Mouse (Mus musculus) kidney, adult 2 months (tissue): Measurements from ENCODE around the gene Cntnap2. TPM values are rescaled to one million over a fixed set of nuclear protein-coding genes. Genes with fewer than 3 reads are reported as not detected.
"Not testable (repeated sequence)": the region's sequence is repeated elsewhere in the genome, so short reads cannot be mapped to it uniquely, and the experiment has no call there.

ENCODE experiments used
- DNase-seq: peaks from one replicate; pipeline ENCODE4 v3.0.0; 2021
- H3K27ac ChIP-seq: fragments of 200-500 bp; 2 replicates; pipeline ENCODE4 v1.5.1; 2012; ENCODE audit warnings: low read depth, low read length, control low read depth, inconsistent platforms; ENCODE audit not compliant: insufficient read depth
- H3K27me3 ChIP-seq: fragments of 200-500 bp; replicated peaks from 2 replicates; pipeline ENCODE4 v1.6.1; 2012; ENCODE audit warnings: mild to moderate bottlenecking, moderate library complexity, low read length, inconsistent platforms; ENCODE audit not compliant: control insufficient read depth, insufficient read depth
- H3K36me3 ChIP-seq: fragments of 200-500 bp; 2 replicates; pipeline ENCODE4 v1.6.1; 2012; ENCODE audit warnings: mild to moderate bottlenecking, moderate library complexity, low read length, inconsistent platforms; ENCODE audit not compliant: control insufficient read depth, insufficient read depth
- H3K4me1 ChIP-seq: fragments of 200-500 bp; 2 replicates; pipeline ENCODE4 v1.6.1; 2011; ENCODE audit warnings: low read length; ENCODE audit not compliant: control insufficient read depth, insufficient read depth
- H3K4me3 ChIP-seq: fragments of 200-500 bp; 2 replicates; pipeline ENCODE4 v1.5.1; 2011; ENCODE audit warnings: mild to moderate bottlenecking, low read depth, low read length, control low read depth; ENCODE audit not compliant: insufficient read depth
- CTCF ChIP-seq: fragments of 200-500 bp; conservative IDR thresholded peaks from 2 replicates; pipeline ENCODE4 v1.5.1; 2011; ENCODE audit warnings: low read depth, mild to moderate bottlenecking, control low read depth, low read length, moderate library complexity, mixed read lengths; ENCODE audit not compliant: insufficient read depth, insufficient read length
- POLR2A ChIP-seq: fragments of 200-500 bp; IDR thresholded peaks from one replicate; pipeline ENCODE4 v1.6.1; 2011; ENCODE audit warnings: low read depth, low read length, control low read depth
- WGBS: fragments of 180-500 bp; shearing (Covaris S2); methylation state at CpG from one replicate; pipeline ENCODE4 v1.1.7; 2018; 5-methylcytosine and 5-hydroxymethylcytosine counted together
- polyA plus RNA-seq: library from polyadenylated mRNA; depleted of rRNA; stranded (reverse); fragments of >200 nt; gene quantifications from 2 replicates; pipeline ENCODE4 v1.2.3, GENCODE M21; 2012

Cntnap2 gene
- polyA plus RNA-seq, 1 experiment, result 0.31 TPM

DNA sequence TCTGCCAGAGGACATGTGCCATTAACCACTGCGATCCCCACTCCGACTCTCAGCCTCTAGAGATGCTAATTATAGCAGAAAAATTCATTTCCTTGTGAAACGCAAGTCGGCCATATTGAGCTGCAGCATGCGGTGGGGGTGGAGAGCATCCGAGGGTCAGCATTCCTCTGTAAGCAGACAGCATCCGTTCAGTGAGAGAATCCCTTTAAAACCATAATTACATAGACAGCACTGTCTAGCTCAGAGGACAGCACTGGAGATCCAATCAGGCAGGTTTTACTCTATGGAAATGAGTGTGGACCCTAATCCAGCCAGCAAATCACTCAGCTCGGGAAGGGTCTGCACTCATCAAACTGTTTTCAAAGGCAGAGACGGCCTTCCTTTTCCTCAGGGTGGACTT is 2133.3 kb downstream of the Cntnap2 start:
- no peak for DNase-seq
- no peaks in the 10 kb centered on the region for H3K4me1 ChIP-seq
- WGBS, result 62% methylated on average over 9 of the region's 9 CpGs

DNA sequence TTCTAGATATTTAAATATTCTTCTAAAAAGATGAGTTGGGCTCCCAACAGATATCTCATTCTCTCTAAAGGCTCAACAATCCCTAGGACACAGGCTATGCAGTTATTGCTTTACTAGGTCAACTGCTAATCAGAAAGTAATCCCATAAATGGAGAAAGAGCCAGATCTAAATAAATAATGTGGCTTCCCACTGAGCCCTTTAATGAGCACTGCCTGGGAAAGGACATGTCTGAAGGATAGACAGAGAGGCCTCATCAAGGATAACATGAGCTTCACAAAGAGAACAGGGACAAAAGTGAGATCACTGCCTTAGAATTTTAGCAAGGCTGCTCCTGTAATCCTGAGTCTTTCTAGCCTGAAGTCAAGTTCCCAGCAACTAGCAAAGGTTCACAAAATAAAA is 2138.4 kb downstream of the Cntnap2 start:
- no peaks in the 10 kb centered on the region for H3K27me3 ChIP-seq
- TF ChIP-seq CTCF, result no peak
- TF ChIP-seq POLR2A, result no peak
- H3K4me1 ChIP-seq, result no peaks in the 10 kb centered on the region
- no peaks in the 10 kb centered on the region for H3K36me3 ChIP-seq
- H3K4me3 ChIP-seq, result no peak overlapping the region
- H3K27ac ChIP-seq, result no peak overlapping the region
- no peak for DNase-seq

More for the DNA sequence above, 2133.3 kb downstream of the Cntnap2 start:
- H3K36me3 ChIP-seq, result no peaks in the 10 kb centered on the region
- no peak overlapping the region for H3K4me3 ChIP-seq
- H3K27me3 ChIP-seq, result no peaks in the 10 kb centered on the region
- H3K27ac ChIP-seq, result no peak overlapping the region
- TF ChIP-seq POLR2A (no peak), CTCF (no peak)

DNA sequence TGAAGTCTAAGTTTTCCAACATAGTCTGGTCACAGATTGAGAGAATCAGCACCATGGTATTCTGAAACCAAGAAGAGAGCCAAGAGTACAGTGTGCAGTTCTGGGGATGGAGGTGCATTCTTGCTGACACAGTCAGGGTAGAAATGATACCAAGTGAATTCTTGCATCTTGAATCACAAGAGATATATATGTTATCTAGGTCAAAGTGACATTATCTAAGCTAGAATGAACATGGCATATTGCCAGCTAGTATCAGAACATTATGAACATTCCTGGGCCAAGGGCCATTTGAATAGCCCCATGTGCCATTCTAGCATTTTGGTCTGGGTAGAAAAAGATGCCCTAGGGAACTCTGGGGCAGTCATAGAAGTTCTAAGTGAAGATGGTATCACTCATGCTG is 2141.5 kb downstream of the Cntnap2 start:
- TF ChIP-seq CTCF (no peak), POLR2A (no peak)
- Histone ChIP-seq H3K4me1 (no peaks in the 10 kb centered on the region), H3K36me3 (no peaks in the 10 kb centered on the region), H3K4me3 (no peak overlapping the region), H3K27me3 (no peaks in the 10 kb centered on the region), H3K27ac (no peak overlapping the region)
- DNase-seq, result no peak

DNA sequence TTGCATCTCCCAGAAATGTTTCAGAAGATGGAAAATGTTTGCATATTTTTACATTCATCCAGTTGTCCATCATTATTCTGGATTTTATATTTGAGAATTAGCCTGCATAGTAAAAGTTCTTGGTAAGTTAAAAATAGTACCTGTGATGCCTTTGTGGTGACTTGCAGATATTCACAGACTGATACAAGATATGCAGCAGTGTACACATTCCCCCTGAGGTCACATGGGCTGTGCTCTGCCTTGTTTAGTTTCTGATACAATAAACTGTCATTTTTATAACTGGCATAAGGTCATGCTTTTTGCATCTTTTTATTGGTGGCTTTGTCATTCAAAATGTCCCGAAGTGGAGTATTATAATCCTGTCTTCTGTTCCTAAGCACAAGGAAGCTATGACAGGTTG is 2148.9 kb downstream of the Cntnap2 start:
- no peaks in the 10 kb centered on the region for H3K27me3 ChIP-seq
- H3K27ac ChIP-seq, result no peak overlapping the region
- no peaks in the 10 kb centered on the region for H3K4me1 ChIP-seq
- TF ChIP-seq CTCF (no peak), POLR2A (no peak)
- H3K4me3 ChIP-seq, result no peak overlapping the region
- DNase-seq, result no peak
- WGBS, result 71% methylated on average over 1 of the region's 1 CpGs
- H3K36me3 ChIP-seq, result no peaks in the 10 kb centered on the region

DNA sequence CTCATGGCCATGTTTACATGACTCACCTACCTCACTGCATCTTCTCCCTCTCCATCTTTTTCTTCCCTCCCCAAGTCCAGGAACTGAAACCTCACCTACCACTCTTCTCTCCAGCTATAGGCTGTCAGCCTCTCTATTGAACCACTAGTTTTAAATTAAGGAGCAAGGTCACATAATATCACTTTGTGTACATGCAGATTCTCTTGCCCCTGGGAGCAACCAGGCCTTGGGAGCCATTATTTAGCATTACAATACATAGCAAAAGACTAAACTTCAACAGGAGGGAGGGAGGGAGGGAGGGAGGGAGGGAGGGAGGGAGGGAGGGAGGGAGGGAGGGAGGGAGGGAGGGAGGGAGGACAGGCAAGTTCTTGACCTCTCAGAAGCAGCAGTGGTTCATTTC is 2155.6 kb downstream of the Cntnap2 start:
- no peak overlapping the region for H3K4me3 ChIP-seq
- no peak overlapping the region for H3K27ac ChIP-seq
- TF ChIP-seq CTCF (no peak), POLR2A (no peak)
- no peaks in the 10 kb centered on the region for H3K4me1 ChIP-seq
- H3K36me3 ChIP-seq, result no peaks in the 10 kb centered on the region
- H3K27me3 ChIP-seq, result no peaks in the 10 kb centered on the region
- DNase-seq, result no peak

DNA sequence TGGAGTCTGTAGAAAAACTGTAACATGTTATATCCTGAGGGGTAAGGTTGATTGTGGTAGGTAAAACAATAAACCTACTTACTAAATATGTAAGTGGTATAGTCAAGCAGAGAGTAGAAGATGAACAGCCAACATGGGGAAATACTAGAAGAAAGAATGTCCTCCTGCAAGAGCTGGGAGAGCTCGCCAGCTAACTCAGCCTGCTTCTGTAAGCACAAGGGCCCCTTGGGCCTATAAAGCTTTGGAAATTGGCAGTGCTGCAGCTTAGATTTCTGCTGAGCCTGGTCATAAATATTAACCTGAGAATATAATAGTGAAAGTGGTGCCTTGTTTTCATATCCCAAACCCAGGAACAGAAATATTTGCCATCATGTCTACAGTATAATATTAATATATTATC is 2164.4 kb downstream of the Cntnap2 start:
- not testable (repeated sequence) for H3K27ac ChIP-seq, H3K27me3 ChIP-seq, H3K36me3 ChIP-seq, H3K4me3 ChIP-seq, H3K4me1 ChIP-seq, DNase-seq
- WGBS, result 53% methylated on average over 1 of the region's 1 CpGs

DNA sequence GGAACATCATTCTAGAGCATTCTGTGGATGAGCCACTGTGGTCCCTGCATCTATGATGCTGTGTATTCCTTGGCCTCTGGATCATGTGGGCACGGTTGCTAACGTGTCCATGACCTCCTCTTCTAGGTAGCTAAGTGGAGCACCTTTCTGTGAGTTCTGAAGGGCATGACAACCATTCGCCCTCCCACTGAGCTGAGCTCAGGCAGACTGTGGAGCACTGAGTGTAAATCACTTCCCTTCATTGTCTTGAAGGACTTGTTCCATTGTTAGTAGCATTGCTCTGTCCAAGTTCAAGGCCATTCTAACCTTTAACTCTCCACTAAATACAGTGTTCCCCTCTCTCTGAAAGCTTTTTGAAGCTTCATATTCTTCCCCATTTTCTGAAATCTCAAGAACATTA is 2166.2 kb downstream of the Cntnap2 start:
- not testable (repeated sequence) for H3K4me1 ChIP-seq, DNase-seq, H3K4me3 ChIP-seq, H3K27ac ChIP-seq, H3K27me3 ChIP-seq, H3K36me3 ChIP-seq
- 81% methylated on average over 3 of the region's 3 CpGs for WGBS

DNA sequence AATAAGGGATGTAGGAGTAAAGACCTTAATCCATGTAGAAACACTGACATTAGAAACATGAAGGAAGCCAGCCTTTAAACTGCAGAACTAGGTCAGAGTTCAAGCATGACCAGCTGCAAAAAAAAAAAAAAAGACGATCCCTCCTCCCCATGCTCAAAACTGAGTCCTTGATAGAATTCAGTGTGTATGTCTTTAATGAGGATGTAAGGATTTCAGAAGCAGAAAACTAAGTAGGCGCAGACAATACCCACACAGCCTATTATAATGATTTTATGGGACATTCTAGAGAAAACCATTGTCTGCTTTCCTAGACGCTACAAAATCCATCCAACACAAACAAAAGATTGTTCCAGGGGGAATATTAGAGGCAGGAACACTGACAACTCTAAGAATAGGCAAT is 2168.4 kb downstream of the Cntnap2 start:
- TF ChIP-seq CTCF (no peak), POLR2A (no peak)
- no peaks in the 10 kb centered on the region for H3K27me3 ChIP-seq
- DNase-seq, result no peak
- no peaks in the 10 kb centered on the region for H3K36me3 ChIP-seq
- H3K4me3 ChIP-seq, result no peak overlapping the region
- H3K4me1 ChIP-seq, result no peaks in the 10 kb centered on the region
- H3K27ac ChIP-seq, result no peak overlapping the region
- 58% methylated on average over 3 of the region's 3 CpGs for WGBS
